Mouse (Mus musculus) inflammation-experienced regulatory T-cells, adult 6 months (primary cell): ENCODE results near the gene Eln. TPM values are rescaled to one million over a fixed set of nuclear protein-coding genes. Genes with fewer than 3 reads are reported as not detected.
A peak's percentile ranks its signal among the peaks of the same experiment; 100 is the strongest.

Experiments used
- ATAC-seq: one replicate; pipeline ENCODE4 v1.8.0; 2017
- polyA plus RNA-seq, 3 experiments: library from polyadenylated mRNA; unstranded; fragments of 100-300 nt; shearing (Covaris generic); gene quantifications; one replicate each; pipeline ENCODE4 v1.2.1; 2017

Gene Eln
- polyA plus RNA-seq, 3 experiments from 2014 or later: 0.19 TPM; not detected in 2

- no peak for ATAC-seq
Measured at GRCm38 (mm10) chr5:134683813-134684212, 63.3 kb downstream of the Eln start.

DNA sequence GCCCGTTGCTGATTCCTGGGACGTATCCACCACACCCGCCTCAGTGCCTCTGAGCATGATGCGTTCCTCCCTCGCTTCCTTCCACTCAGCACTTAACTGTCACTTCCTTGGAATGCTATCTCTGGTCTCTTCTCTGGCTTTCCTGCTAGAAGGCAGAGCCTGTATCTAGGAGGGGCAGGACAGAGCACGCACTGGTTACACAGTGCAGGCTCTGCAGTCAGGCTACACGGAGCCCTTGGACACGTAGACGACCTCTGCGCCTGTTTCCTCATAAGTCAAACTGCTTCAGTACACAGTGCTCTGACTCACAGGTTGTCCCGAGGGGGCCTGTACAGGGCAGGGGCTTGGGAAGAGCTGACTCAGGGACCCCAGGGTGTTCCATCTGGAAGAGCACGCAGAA is 66.9 kb downstream of the Eln start:
- no peak for ATAC-seq

- no peak for ATAC-seq
Measured at GRCm38 (mm10) chr5:134678827-134679546, 68.1 kb downstream of the Eln start.

DNA sequence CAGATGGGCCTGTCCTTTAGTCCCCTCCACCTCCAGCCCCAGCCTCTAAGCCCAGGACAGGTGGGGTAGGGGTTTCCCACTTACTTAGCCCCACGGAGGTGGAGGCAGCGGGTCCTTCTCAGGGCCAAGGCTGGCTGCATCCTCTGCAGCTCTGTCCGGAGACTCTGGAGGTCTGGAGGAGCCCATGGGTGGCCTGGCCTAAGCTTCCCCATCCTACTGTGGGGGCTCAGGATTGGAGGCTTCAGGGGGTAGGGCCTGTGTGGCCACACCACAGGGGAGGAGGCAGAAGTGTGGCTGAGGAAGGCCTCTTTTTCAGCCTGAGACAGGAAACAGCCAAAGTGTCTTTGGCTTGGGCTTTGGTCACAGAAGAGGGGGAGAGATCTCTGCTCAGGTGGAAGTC is 69.1 kb downstream of the Eln start:
- peak; percentile 16 for ATAC-seq

- no peak for ATAC-seq
Measured at GRCm38 (mm10) chr5:134677491-134677890, 69.6 kb downstream of the Eln start.

GRCm38 (mm10) chr5:134675956-134676759 is 71.0 kb downstream of the Eln start:
- peak; percentile 83 for ATAC-seq

GRCm38 (mm10) chr5:134674977-134675376 is 72.1 kb downstream of the Eln start:
- no peak for ATAC-seq

DNA sequence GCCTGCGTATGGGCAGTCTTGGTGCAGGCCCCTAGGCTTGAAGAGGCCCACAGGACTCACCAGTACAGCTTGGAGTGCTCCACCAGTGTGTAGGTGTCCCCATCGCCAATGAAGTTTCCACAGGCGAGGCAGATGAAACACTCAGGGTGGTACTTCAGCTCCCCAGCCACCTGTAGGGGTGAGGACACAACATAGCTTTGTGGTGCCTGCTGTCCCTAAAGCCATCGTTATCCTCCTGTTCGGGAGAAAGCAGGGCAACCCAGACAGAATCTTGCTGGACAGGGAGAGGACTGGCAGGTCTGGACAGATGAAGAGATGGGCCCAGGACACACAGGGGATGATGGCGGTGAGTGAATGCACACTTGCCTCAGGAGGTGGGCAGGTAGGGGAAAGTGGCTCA is 74.5 kb downstream of the Eln start:
- ATAC-seq: no peak

DNA sequence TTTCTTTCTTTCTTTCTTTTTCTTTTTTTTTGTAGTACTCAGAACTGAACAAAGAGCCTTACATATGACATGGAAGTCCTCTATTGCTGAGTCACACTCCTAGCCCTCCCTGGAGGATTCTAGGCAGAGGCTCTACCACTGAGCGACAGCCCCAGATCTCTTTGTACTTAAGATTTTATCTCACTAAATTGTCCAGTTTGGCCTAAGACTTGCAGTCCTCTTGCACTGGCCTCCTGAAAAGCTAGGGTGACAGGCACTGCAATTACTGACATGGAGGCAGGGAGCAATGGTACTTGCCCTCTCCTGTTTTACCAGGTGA is 75.0 kb downstream of the Eln start:
- ATAC-seq: no peak

DNA sequence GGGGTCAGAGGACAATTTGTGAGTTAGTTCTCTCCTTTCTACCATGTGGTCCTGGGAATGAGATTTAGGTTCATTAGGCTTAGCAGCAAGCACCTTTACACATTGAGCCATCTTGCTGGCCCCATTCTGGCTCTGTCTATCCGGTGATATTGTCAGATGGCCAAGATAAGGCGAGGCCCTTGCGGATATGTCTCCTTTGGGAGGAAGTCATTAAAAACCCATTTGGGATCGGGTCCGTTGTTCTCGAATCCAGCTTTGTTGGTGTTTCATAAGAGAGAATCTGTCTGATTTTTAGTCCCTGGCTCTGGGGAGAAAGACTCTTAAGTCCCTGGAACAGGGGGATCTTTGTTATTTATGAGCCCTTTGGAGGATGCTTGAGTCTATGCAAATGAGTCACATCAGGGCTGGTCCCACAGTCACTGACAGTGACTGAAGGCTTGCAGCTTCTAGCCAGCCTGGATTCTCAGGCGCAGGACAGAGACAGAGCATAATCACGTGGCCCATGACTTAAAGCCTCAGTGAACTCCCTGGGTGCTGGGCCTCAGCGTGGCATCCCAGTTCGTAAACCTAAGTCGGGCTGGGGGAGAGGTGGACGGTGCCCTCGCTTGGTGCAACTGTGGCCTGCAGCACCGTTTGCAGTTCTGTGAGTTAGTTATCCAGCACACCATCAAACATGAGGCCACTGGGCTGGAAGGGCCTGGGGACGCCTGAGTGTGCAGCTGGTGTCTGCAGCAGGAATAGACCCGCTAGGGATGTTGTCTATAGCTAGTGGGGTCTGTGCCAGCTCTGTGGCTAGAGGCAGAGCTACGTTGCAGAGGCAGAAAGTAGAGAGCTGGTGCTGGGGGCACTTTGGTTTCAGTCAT is 75.6 kb downstream of the Eln start:
- ATAC-seq: no peak

- no peak for ATAC-seq
Measured at GRCm38 (mm10) chr5:134669001-134669708, 78.0 kb downstream of the Eln start.

DNA sequence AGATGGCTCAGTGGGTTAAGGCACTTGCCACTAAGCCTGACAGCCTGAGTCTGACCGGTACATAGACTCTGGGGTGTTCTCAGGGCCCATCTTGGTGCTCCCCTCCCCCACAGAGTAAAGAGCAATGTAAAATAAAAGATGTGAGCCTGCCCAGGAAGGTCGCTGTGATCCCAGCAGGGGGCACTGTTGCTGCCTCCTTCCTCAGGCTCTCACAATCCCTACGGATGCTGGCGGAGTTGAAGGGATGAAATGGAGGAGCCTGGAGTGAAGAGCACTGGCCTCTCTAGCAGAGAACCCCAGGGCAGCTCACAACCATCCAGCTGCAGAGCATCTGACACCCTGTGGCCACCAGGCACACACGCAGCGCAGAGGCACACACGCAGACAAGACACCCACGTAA is 78.6 kb downstream of the Eln start:
- no peak for ATAC-seq

GRCm38 (mm10) chr5:134656708-134657107 is 90.4 kb downstream of the Eln start:
- no peak for ATAC-seq

Other genes starting within 250 kb of the Eln start
- under 1 TPM; 0.55 to 0.88 (median 0.74) TPM for gene Clip2, start 194.9 kb downstream of the Eln start, polyA plus RNA-seq
- 1 to 10 TPM in 1 of 3 experiments, under 1 TPM in 1, not detected in 1; 0.28 to 1.1 TPM for gene Syna, start 187.2 kb downstream of the Eln start, polyA plus RNA-seq
- 100 to 1,000 TPM; 140 to 223 (median 144) TPM for gene Rfc2, start 166.0 kb downstream of the Eln start, polyA plus RNA-seq
- gene Lat2, start 132.3 kb downstream of the Eln start, polyA plus RNA-seq: 10 to 100 TPM in 2 of 3 experiments, 1 to 10 TPM in 1; 6.3 to 13.1 (median 12.2) TPM
- 100 to 1,000 TPM in 1 of 3 experiments, 10 to 100 TPM in 2; 92.8 to 133 (median 95.4) TPM for gene Eif4h, start 107.8 kb downstream of the Eln start, polyA plus RNA-seq
- 1 to 10 TPM; 4.4 to 8.4 (median 7.1) TPM for gene Limk1, start 58.7 kb downstream of the Eln start, polyA plus RNA-seq
- gene Tmem270, start 159.4 kb upstream of the Eln start, polyA plus RNA-seq: not detected
- gene Cldn13, start 168.2 kb upstream of the Eln start, polyA plus RNA-seq: not detected
- gene Mettl27, start 185.0 kb upstream of the Eln start, polyA plus RNA-seq: 10 to 100 TPM in 2 of 3 experiments, 1 to 10 TPM in 1; 6.3 to 17.2 (median 12.0) TPM
- not detected for gene Cldn4, start 199.6 kb upstream of the Eln start, polyA plus RNA-seq
- gene Cldn3, start 238.9 kb upstream of the Eln start, polyA plus RNA-seq: not detected